Mouse (Mus musculus): ENCODE data around the gene Bad. TPM values are rescaled to one million over a fixed set of nuclear protein-coding genes. Genes with fewer than 3 reads are reported as not detected.
A peak's percentile ranks its signal among the peaks of the same experiment; 100 is the strongest.

Gene Bad
- polyA plus RNA-seq, 1 experiment from 2014 or later: 69.1 TPM

- Histone ChIP-seq H3K27ac (ENCODE audit: low read length) (peak overlapping the region; percentile 56; the same call in 1 of the 2 replicates), H3K4me1 (ENCODE audit: control insufficient read depth, insufficient read depth, low read length) (peaks cover 12% of the 10 kb centered on the region), H3K4me3 (ENCODE audit: low read depth, low read length) (peak overlapping the region; percentile 45), H3K9me3 (ENCODE audit: control insufficient read depth, low read depth, low read length) (no peaks in the 10 kb centered on the region), H3K4me2 (replicated peaks; ENCODE audit: low read depth, low read length) (peak overlapping the region; percentile 89), H3K36me3 (ENCODE audit: control insufficient read depth, insufficient read depth, low read length) (no peaks in the 10 kb centered on the region), H3K27me3 (ENCODE audit: control insufficient read depth, insufficient read depth, low read length) (0 out of 2 replicates have a peak, but pooled peaks cover 5% of the 10 kb centered on the region), H3K9ac (replicated peaks; ENCODE audit: low read depth, low read length) (peak overlapping the region; percentile 29; the same call in 1 of the 2 replicates)
- 35% methylated on average over 8 of the region's 8 CpGs for WGBS
- no peak for ATAC-seq (ENCODE audit: insufficient number of reproducible peaks, insufficient read depth, low FRiP score, low read depth)
These were observed 21.6 kb upstream of the Bad start for GRCm38 (mm10) chr19:6919876-6920740.

- WGBS: 2% methylated on average over 45 of the region's 48 CpGs
- ATAC-seq (ENCODE audit: insufficient number of reproducible peaks, insufficient read depth, low FRiP score, low read depth): peak; percentile 1; the same call in 1 of the 2 replicates
These were observed 20.7 kb upstream of the Bad start for GRCm38 (mm10) chr19:6920741-6921636.

GRCm38 (mm10) chr19:6921647-6922567 is 19.8 kb upstream of the Bad start, which contains the start of gene Esrra:
TSS of gene Esrra (minus strand) at chr19:6921813.
- no peaks in the 10 kb centered on the region for H3K36me3 ChIP-seq (ENCODE audit: control insufficient read depth, insufficient read depth, low read length)
- peak within 1 kb of the TSS; percentile 56; the same call in 1 of the 2 replicates for H3K27ac ChIP-seq (ENCODE audit: low read length)
- H3K27me3 ChIP-seq (ENCODE audit: control insufficient read depth, insufficient read depth, low read length): peaks cover 22% of the 10 kb centered on the region
- peak within 1 kb of the TSS; percentile 89 for H3K4me2 ChIP-seq (replicated peaks; ENCODE audit: low read depth, low read length)
- H3K4me3 ChIP-seq (ENCODE audit: low read depth, low read length): peak within 1 kb of the TSS; percentile 45
- 1% methylated on average over 64 of the region's 66 CpGs for WGBS
- H3K9me3 ChIP-seq (ENCODE audit: control insufficient read depth, low read depth, low read length): no peaks in the 10 kb centered on the region
- peaks cover 16% of the 10 kb centered on the region for H3K4me1 ChIP-seq (ENCODE audit: control insufficient read depth, insufficient read depth, low read length)
- H3K9ac ChIP-seq (replicated peaks; ENCODE audit: low read depth, low read length): peak within 1 kb of the TSS; percentile 29
- ATAC-seq (ENCODE audit: insufficient number of reproducible peaks, insufficient read depth, low FRiP score, low read depth): peak; percentile 94

More at GRCm38 (mm10) chr19:6920741-6921636, 20.7 kb upstream of the Bad start:
- Histone ChIP-seq H3K4me3 (ENCODE audit: low read depth, low read length) (peak overlapping the region; percentile 45), H3K9ac (replicated peaks; ENCODE audit: low read depth, low read length) (peak overlapping the region; percentile 29), H3K4me1 (ENCODE audit: control insufficient read depth, insufficient read depth, low read length) (peaks cover 16% of the 10 kb centered on the region), H3K27me3 (ENCODE audit: control insufficient read depth, insufficient read depth, low read length) (peaks cover 13% of the 10 kb centered on the region), H3K36me3 (ENCODE audit: control insufficient read depth, insufficient read depth, low read length) (no peaks in the 10 kb centered on the region), H3K27ac (ENCODE audit: low read length) (peak overlapping the region; percentile 56; the same call in 1 of the 2 replicates), H3K9me3 (ENCODE audit: control insufficient read depth, low read depth, low read length) (no peaks in the 10 kb centered on the region), H3K4me2 (replicated peaks; ENCODE audit: low read depth, low read length) (peak overlapping the region; percentile 89)

GRCm38 (mm10) chr19:6922901-6923735 is 18.5 kb upstream of the Bad start:
- no peak overlapping the region for H3K9ac ChIP-seq (replicated peaks; ENCODE audit: low read depth, low read length)
- WGBS: 62% methylated on average over 6 of the region's 6 CpGs
- no peak for ATAC-seq (ENCODE audit: insufficient number of reproducible peaks, insufficient read depth, low FRiP score, low read depth)
- peaks cover 16% of the 10 kb centered on the region for H3K4me1 ChIP-seq (ENCODE audit: control insufficient read depth, insufficient read depth, low read length)
- no peak overlapping the region for H3K4me2 ChIP-seq (replicated peaks; ENCODE audit: low read depth, low read length)
- peaks cover 28% of the 10 kb centered on the region for H3K27me3 ChIP-seq (ENCODE audit: control insufficient read depth, insufficient read depth, low read length)
- no peaks in the 10 kb centered on the region for H3K9me3 ChIP-seq (ENCODE audit: control insufficient read depth, low read depth, low read length)
- no peak overlapping the region for H3K27ac ChIP-seq (ENCODE audit: low read length)
- no peaks in the 10 kb centered on the region for H3K36me3 ChIP-seq (ENCODE audit: control insufficient read depth, insufficient read depth, low read length)
- H3K4me3 ChIP-seq (ENCODE audit: low read depth, low read length): no peak overlapping the region; the same call in 1 of the 2 replicates

- no peaks in the 10 kb centered on the region for H3K36me3 ChIP-seq (ENCODE audit: control insufficient read depth, insufficient read depth, low read length)
- 4% methylated on average over 39 of the region's 39 CpGs for WGBS
- H3K9me3 ChIP-seq (ENCODE audit: control insufficient read depth, low read depth, low read length): no peaks in the 10 kb centered on the region
- H3K27me3 ChIP-seq (ENCODE audit: control insufficient read depth, insufficient read depth, low read length): peaks cover 28% of the 10 kb centered on the region
- H3K4me1 ChIP-seq (ENCODE audit: control insufficient read depth, insufficient read depth, low read length): peaks cover 16% of the 10 kb centered on the region
- peak overlapping the region; percentile 31 for H3K4me2 ChIP-seq (replicated peaks; ENCODE audit: low read depth, low read length)
- H3K27ac ChIP-seq (ENCODE audit: low read length): no peak overlapping the region
- H3K9ac ChIP-seq (replicated peaks; ENCODE audit: low read depth, low read length): no peak overlapping the region
- no peak for ATAC-seq (ENCODE audit: insufficient number of reproducible peaks, insufficient read depth, low FRiP score, low read depth)
- H3K4me3 ChIP-seq (ENCODE audit: low read depth, low read length): peak overlapping the region; percentile 12; the same call in 1 of the 2 replicates
These were observed 17.0 kb upstream of the Bad start for GRCm38 (mm10) chr19:6924461-6925306.

GRCm38 (mm10) chr19:6925307-6925573 is 16.4 kb upstream of the Bad start, which contains the start of gene Catsperz:
TSS of gene Catsperz (minus strand) at chr19:6925380.
- Histone ChIP-seq H3K27me3 (ENCODE audit: control insufficient read depth, insufficient read depth, low read length) (peaks cover 28% of the 10 kb centered on the region), H3K4me3 (ENCODE audit: low read depth, low read length) (peak within 1 kb of the TSS; percentile 12; the same call in 1 of the 2 replicates), H3K4me2 (replicated peaks; ENCODE audit: low read depth, low read length) (peak within 1 kb of the TSS; percentile 31), H3K9me3 (ENCODE audit: control insufficient read depth, low read depth, low read length) (no peaks in the 10 kb centered on the region), H3K27ac (ENCODE audit: low read length) (peak within 1 kb of the TSS; percentile 44; the same call in 1 of the 2 replicates), H3K36me3 (ENCODE audit: control insufficient read depth, insufficient read depth, low read length) (no peaks in the 10 kb centered on the region), H3K9ac (replicated peaks; ENCODE audit: low read depth, low read length) (no peak within 1 kb of the TSS), H3K4me1 (ENCODE audit: control insufficient read depth, insufficient read depth, low read length) (peaks cover 10% of the 10 kb centered on the region)
- ATAC-seq (ENCODE audit: insufficient number of reproducible peaks, insufficient read depth, low FRiP score, low read depth): no peak
- 9% methylated on average over 9 of the region's 9 CpGs for WGBS

Measured in stomach, embryonic 14.5 days (tissue).